Mouse (Mus musculus) cerebellum, adult 8-10 months (tissue): ENCODE data around the gene Tmem106b.

ENCODE experiments used
- DNase-seq: peaks from one replicate; pipeline ENCODE4 v3.0.0; 2022

Gene Tmem106b

DNA sequence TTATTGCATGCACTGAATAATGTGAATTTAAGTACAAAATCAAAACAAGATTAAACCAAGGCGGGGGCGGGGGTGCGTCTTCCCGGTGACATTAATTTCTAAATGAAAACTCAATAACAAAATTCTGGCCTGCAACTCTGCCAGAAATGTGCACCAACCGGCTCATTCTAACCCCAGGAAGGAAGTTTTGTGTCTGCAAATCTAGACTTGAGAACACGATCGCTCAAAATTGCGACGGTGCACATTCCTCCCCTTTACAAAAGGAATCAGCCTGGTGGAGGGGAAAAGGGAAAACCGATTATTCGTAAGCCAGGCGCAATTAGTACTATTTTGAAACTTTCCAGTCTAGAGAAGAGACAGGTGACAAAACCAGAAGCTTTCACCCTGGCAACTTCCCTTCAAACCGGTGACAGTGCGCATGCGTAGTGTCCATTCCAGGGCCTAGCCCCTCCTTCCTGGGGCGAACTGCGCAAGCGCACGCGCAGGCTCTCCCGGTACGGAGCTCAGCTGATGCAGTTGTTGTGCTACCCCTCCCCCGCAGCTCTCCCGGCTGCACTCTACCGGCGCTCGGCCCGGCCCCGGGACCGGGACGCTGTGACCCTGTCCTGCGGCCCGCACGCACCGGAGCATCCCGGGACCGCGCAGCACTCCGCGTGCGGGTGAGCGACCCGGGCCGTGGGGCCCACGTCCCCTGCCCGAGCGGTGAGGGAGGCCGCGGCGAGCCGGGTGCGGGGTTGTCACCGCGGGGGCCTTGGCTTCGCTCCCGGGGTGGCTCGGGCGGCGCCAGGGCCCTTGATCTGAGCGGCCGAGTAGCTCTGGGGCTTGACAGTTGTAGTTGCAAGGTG, at the start of gene Tmem106b:
TSS of gene Tmem106b (plus strand) at position 458 of the 845 bp plus-strand sequence.
- DNase-seq: peak; percentile 95

DNA sequence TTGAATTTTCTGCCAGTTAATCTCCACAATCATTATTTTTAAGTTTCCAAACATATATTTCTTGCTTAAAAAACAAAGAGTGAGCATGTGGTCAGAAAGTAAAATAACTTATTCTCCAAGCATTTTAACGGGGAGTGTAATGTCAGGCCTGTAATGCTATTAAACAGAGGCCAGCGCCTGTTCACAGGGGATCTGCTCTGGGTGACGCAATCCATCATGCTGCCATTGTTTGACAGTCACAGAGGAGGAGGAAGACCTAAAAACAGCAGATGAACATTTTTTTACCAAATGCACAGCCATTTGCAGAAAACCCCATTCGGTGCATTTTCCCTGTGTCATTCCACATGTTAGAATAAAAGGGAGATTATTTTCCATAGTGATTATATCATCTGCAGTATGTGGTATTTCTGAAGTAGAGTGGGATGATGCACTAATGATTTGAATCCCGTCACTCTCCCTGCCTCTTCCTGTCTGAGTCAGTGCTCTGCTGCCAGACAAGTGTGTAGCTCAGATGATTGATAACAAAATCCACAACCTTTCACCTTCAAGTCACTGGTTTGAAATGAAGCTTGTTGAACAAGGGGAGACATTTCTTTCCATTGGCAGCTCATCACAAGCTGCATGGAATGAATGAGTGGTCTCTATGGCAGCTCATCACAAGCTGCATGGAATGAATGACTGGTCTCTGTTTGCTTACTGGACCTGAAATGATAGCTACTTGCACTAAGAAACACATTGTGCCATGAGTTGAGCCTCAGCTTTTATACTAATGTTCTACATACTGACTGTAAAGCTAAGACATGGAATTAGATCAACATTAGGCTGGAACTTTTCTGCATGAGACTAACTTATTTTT, 48.1 kb upstream of the Tmem106b start:
- no peak for DNase-seq

DNA sequence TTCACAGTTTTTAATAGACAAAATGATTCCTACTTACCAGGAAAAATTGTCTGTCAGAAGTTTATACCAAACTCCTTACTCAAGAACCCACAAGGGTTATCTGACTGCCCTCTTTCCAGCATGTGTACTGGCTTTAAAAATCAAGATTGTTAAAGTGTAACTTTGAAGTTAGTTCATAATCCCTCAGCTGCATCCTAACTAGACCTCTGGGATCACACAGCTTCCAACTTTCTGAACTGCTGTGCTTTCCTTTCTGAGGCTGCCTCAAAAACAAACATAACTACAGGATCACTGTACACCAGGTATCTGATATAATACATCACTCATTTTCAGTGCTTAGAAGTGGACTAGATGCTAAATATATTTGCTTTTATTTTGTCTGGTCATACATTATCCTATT, 39.0 kb upstream of the Tmem106b start:
- no peak for DNase-seq

DNA sequence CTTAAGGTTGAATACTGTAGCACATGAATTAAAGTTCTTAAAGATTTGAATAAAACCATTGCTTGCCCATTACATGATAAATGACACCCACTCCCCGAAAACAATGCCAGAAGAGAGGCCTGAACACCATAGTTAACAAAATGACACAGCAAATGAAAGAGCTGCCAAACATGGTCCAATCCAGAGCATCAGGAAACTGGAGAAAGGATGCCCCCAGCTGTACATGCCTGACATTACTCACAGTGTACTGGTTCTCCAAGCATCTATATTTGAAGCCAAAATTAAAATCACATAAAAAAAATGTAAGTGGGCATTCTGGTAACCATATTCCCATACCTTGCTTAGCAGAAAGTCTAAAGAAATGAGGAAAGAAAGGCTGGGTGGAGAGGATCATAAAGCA, 38.6 kb upstream of the Tmem106b start:
- no peak for DNase-seq

DNA sequence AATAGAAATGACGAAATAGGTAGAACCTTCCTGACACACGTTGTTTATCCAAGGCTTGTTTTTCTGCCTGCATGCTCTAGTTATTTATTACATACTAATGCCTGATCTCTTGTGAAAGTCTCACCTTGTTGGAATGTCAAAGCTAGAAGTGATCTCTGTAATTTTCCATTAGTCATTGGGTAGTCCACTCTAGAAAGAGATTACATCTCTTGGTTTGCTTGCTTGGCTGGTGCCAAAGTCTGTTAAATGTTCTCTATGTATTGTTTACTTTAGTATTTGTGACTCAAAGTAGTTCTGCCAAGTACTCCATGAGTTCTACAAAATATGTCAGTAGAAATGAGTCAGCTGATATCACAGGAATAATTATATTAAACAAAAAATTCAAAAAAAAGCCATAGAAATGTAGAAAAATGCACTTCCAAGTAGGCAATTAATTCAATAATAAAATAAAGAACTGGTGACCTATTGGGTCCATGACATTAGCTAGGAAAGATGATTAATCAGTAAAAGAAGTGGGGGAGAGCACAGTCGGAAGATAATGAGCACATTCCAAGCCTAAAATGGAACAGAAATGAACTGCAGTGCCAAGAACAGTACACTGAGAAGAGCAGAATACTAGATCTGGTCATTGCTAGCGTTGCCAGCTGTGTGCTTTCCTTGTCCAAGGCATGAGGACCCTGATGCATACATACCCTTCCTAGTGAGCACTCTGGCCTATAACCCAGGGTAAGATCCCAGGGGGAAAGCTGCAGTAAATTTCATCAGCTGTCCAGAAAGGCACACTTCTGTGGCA, 17.0 kb upstream of the Tmem106b start:
- no peak for DNase-seq

DNA sequence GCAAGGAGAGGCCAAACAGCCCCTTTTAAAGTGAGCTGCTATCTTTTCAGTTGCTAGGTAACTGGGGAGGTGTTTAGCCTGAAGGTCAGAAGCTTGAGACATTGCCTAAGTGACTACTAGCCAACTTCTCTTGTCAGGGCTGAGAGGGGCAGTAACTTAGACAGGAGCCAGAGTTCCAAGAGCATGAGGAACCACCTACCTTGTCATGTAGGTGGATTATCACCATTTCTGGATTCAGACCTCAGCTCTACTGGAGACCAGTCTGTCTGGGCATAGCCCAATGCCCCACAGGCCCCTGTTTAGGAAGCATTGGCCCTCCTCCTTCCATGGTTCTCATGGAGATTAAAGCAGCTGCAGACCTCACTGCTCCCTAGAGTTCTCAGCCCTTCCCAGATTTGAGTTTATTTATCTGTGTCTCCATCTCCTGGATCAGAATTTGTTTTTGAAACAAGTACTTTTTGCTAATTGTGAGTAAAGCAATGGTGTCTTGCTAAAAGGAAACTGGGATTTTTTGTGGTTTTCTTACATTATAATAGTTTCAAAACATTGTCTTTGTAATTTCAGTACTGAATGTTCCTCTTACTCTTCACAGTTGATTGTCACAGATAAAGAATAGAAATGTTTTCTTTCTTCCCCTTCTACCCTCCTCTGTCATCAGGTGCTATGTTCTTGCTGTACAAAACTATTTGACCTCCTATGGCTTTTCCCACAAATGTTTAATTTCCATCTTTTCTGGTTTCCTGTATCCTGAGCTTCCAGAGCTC, 8.1 kb upstream of the Tmem106b start:
- no peak for DNase-seq

DNA sequence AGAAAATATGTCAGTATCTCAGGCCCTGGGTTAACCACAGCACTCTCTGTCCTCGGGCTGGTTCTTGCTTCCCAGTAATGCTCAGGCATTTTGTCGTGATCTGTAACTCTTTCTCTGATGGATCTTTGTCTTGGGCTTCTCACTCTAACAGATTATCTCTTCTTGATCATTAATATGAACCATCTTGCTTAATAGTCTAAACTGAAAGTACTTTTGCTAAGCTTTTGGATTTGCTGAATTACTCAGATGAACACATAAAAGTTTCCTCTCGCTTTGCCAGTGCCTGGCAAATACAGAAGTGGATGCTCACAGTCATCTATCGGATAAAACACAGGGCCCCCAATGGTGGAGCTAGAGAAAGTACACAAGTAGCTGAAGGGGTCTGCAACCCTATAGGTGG, 7.5 kb upstream of the Tmem106b start:
- no peak for DNase-seq

DNA sequence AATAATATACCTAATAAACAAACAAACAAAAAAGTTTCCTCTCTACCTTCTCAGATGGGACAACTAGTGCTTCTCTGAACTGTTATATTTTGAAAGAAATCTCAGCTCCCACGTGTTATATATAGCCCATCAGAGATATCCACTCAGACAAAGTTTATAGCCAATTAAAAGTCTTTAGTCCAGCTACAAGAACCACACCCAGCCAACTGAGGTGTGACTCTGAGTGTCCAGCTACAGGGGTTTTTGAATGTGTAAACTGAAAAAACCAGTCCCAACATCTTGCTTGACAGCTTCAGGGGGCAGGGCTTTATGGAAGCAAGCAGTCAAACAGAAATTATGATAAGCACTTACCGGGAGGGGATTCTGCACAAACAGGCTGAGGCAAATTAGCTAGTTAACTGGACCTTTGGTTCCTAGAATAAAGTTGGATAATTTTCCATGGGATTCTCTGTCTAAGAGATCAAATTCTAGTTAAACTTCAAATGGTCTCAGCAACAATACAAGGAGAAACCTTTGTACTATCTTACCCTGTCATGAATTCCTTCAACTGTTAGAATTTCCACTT, 6.8 kb upstream of the Tmem106b start:
- DNase-seq: no peak

DNA sequence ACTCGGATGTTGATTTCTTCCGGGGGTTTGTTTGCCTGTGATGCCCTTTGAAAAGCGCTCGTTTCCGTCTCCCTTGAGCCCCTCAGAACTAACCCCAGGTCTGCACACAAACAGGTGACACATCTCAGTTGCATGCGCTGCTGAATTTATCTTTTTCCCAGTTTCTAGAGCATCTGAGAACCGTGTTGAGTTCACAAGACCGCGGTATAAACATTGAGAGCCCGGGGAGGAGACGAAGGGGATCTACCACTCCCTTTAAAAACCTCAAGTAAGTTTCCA, 527 bp downstream of the Tmem106b start:
- no peak for DNase-seq

DNA sequence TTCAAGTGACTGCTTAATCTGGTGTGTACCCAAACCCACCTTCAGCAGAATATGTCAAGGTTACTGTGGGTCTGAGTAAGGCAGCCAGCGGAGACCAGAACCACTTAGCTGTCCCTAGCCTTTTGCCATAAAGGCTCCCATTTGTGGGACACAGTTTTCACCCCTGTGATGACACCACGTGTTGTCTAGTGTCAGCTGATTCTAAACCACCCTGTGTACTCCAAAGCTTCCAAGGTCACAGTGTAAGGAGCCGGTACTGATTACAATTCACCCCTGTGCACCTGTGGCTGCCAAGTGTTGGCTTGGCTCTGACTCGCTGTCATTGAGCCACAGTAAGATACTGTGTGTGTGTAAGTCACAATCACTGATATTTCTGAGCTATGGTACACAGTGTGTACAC, 926 bp downstream of the Tmem106b start:
- peak; percentile 28 for DNase-seq

DNA sequence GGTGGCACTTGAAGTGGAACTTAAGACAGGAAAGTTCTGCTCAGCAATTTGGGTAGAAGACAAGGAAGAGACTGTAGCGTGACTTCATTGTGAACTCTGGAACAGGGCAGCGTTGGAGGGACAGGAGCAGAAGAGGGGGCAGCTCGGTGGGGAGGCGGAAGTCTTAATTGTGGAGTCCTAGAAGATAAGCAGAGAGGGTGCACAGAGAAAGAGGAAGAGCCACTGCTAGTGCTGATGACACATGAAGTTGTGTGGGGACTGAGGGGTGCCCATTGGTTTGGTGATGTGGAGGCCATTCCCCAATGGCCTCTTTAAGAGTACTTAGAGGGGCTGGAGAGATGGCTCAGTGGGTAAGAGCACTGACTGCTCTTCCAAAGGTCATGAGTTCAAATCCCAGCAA, 3.5 kb downstream of the Tmem106b start:
- DNase-seq: no peak

DNA sequence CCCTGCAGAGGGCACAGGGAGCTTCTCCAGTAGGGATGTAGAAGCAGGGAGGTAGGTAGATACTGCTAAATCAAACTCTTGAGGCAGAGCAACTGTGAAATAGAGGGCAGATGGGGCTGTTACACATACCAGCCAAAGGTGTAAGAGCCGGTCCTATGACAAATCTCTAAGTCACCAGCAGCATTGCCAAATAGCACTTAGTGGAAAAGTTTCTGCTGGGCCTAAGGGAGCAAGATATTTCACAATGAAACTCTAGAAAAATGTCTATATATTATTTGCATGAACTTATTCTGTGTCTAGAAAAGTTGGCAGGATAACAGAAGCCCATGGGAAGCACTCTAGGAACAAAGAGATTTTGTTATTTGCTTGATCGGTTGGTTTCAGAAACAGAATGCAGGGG, 4.3 kb downstream of the Tmem106b start:
- no peak for DNase-seq

DNA sequence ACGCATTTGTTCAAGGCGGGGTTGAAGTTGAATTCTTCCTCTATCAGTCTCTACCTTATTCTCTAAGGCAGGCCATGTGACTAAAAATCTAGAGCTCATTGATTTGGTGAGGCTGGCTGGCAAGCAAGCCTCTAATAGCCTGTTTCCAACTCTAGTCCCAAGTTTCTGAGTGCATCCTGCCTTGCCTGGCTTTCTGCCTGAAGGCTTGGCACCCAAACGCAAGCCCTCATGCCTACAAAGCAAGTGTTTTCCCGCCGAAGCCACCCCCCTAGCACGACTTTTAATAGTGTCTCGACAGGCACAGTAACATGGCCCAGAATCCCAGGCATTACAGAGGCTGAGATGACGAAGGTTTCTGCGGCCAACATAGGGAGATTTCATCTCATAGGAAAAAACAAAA, 13.3 kb downstream of the Tmem106b start:
- peak; percentile 21 for DNase-seq

DNA sequence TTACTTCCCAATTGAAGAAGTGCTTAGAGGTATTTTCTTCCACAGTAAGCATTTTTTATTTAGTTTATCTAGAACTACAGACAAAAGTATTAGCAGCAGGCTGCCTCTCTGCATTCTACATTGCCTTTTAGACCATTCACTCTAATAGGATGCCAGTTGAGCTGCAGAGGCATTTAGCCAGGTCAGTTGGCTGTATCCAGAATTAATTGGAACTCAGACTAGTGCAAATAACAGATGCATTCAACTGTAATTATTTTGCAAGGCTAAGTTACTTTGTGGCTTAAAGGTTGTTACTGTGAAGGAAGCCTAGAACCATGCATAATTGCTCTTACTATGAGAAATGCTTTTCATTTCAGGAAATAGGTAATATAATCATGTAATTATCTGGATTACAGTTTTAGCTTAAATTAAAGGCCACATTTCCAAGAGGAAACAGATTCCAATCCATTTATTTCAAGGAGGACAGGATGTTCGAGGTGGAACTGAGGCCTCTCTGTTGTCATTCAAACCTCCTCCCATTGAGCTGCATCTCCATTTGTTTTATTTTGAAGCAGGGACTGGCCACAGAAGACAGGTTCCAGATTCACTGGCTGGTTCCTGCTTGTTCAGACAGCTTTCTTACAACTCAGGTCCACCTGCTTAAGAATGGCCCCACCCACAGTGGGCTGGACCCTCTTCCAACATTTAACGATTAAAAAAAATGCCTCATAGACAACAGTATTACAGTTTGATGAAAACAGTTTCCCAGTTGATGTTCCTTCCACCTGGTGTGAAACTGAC, 27.3 kb downstream of the Tmem106b start:
- no peak for DNase-seq

DNA sequence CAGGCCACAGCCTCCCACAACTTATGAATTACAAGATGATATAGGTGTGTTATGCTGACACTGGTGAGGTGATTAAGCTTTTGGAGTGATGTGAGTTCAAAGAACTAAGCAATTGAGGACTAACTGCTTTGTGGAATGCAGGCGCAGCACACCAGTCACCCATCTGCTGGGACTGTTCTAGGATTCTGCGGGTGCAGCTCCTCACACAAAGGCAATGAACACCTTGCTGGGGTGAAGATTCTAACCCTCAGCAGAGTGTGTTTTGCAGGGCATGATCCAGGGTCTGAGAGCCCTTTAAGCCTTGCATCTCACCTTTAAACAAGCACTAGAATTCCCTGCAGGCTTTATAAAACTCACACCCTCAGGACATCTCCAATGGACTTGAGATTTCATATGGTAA, 30.6 kb downstream of the Tmem106b start:
- DNase-seq: no peak

DNA sequence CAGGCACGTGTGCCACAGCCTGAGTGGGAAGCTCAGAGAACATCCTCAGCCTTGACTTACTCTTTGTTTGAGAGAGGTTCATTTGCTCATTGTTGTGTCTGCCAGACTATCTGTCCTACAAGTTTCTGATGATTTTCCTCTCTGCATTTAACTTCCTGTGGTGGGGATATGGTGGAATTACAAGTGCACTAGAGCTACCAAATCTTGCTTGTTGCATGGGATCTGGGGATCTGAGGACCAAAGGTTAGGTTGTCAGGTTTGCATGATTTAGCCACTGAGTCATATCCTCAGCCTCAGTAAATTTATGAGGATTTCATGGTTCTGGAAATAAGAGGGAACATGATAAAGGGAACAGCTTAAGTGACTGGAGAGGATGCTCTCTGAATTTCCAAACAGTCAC, 39.1 kb downstream of the Tmem106b start:
- no peak for DNase-seq

DNA sequence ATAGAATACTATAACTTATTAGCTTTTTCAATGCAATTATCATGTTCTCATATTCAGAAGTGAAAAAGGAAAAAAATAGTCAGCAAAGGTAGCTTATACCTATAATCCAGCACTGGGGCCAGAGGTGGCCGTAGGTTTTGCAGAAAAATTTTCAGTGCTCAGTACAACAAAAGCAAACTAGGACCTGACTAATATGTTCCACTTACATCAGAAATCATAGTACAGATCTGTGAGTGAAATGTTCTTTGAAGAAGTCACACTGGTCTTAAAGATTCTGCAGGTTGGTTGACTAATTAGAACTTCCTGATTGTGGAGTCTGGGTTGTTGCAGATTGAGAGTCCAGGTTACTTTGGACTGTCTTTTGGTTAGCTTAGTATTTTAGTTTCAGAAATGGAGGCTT, 67.7 kb downstream of the Tmem106b start:
- no peak for DNase-seq
